In genomic region chr1:174636291-174636690, GRCm38 (mm10) we compare ENCODE assay signal across 29 mouse cellular contexts.
"Had no signal": no experiment of that assay in that cellular context is flagged by ENCODE, and none has a peak within 500 bp of the region (broad histone marks: within the 10 kb centered on the region; RNA-seq: fewer than 3 reads in every experiment).

No protein-coding gene starts in this region.

- H3K27ac ChIP-seq: left cerebral cortex, adult 2 months; limb, embryonic 10.5 days; limb, embryonic 12.5 days; limb, embryonic 13.5 days; limb, embryonic 15.5 days; liver, embryonic 12.5 days; liver, embryonic 13.5 days; liver, embryonic 14.5 days; liver, embryonic 15.5 days; lung, embryonic 15.5 days; macrophage; midbrain, embryonic 13.5 days; midbrain, embryonic 15.5 days; neural tube, embryonic 12.5 days had no signal

- H3K9me3 ChIP-seq: limb, embryonic 10.5 days; limb, embryonic 12.5 days; limb, embryonic 13.5 days; limb, embryonic 15.5 days; liver, embryonic 12.5 days; liver, embryonic 13.5 days; liver, embryonic 15.5 days; lung, embryonic 15.5 days; megakaryocyte, embryonic 14.5 days; midbrain, embryonic 13.5 days; midbrain, embryonic 15.5 days; neural tube, embryonic 12.5 days had no signal

- H3K27me3 ChIP-seq: limb, embryonic 12.5 days; limb, embryonic 13.5 days; limb, embryonic 15.5 days; liver, embryonic 12.5 days; liver, embryonic 13.5 days; liver, embryonic 15.5 days; lung, embryonic 15.5 days; megakaryocyte, embryonic 14.5 days; midbrain, embryonic 13.5 days; midbrain, embryonic 15.5 days; neural tube, embryonic 12.5 days had no signal

- ATAC-seq: liver, embryonic 12.5 days; liver, postnatal 0 days; lung, postnatal 0 days; midbrain, embryonic 13.5 days; midbrain, embryonic 15.5 days had no signal

- DNase-seq: left cerebral cortex, postnatal 4 days; liver; liver, embryonic 13.5 days; liver, postnatal 0 days; lung, adult 18-20 months; lung, adult 2 months; lung, embryonic 14.5 days; lung, postnatal 10 days; lung, postnatal 14 days; lung, postnatal 36 days; lung, postnatal 4 days; midbrain, embryonic 14.5 days had no signal

- H3K4me2 ChIP-seq: limb, embryonic 12.5 days; limb, embryonic 13.5 days; limb, embryonic 15.5 days; liver, embryonic 11.5 days; liver, embryonic 12.5 days; liver, embryonic 13.5 days; liver, embryonic 15.5 days; lung, embryonic 14.5 days; lung, embryonic 15.5 days; midbrain, embryonic 13.5 days; midbrain, embryonic 15.5 days; neural tube, embryonic 12.5 days had no signal

- H3K4me3 ChIP-seq: left cerebral cortex, adult 2 months; limb, embryonic 10.5 days; limb, embryonic 12.5 days; limb, embryonic 13.5 days; limb, embryonic 15.5 days; liver, embryonic 12.5 days; liver, embryonic 13.5 days; liver, embryonic 15.5 days; lung, embryonic 15.5 days; megakaryocyte, embryonic 14.5 days; midbrain, embryonic 13.5 days; midbrain, embryonic 15.5 days; myocyte; neural tube, embryonic 12.5 days had no signal

- H3K9ac ChIP-seq: limb, embryonic 12.5 days; limb, embryonic 13.5 days; limb, embryonic 15.5 days; liver, embryonic 12.5 days; liver, embryonic 13.5 days; liver, embryonic 14.5 days; liver, embryonic 15.5 days; liver, postnatal 0 days; lung, embryonic 14.5 days; lung, embryonic 15.5 days; midbrain, embryonic 13.5 days; midbrain, embryonic 15.5 days; neural tube, embryonic 12.5 days had no signal

- H3K36me3 ChIP-seq: limb, embryonic 10.5 days; limb, embryonic 12.5 days; limb, embryonic 13.5 days; limb, embryonic 15.5 days; liver, embryonic 12.5 days; liver, embryonic 13.5 days; liver, embryonic 15.5 days; lung, embryonic 15.5 days; midbrain, embryonic 15.5 days; neural tube, embryonic 12.5 days had no signal

- H3K4me1 ChIP-seq: limb, embryonic 10.5 days; limb, embryonic 12.5 days; limb, embryonic 13.5 days; limb, embryonic 15.5 days; liver, embryonic 12.5 days; liver, embryonic 13.5 days; liver, embryonic 15.5 days; lung, embryonic 15.5 days; megakaryocyte, embryonic 14.5 days; midbrain, embryonic 13.5 days; midbrain, embryonic 15.5 days; neural tube, embryonic 12.5 days had no signal
